Mouse (Mus musculus): ENCODE measurements around the gene Nol8.

DNA sequence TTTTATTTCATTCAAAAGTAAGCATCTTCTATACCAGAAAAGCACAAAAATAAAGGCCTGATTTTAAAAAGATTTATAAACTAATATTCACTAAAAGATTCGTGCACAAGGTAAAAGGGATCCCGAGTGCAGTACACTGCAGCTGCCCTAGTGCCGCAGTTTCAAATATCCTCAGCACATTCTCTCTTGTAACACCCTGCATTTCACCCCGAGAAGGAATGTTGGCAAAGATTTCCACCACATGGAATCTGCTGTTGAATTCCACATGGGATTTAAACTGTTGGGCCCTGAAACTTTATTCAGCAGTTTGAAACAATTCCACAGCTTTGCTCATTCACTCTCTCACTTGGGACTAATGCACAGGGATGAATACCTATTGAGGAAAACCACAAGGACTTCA, 45.2 kb upstream of the Nol8 start, which contains the start of gene Ogn:
- no peak for TF ChIP-seq GATA1 (IDR thresholded peaks at IDR 0.05; ENCODE audit: borderline replicate concordance, low read length)
- TF ChIP-seq FLI1 (IDR thresholded peaks at IDR 0.05; ENCODE audit: low read length) = no peak
